Mouse (Mus musculus): ENCODE results near the gene Tgfbr3. TPM values are rescaled to one million over a fixed set of nuclear protein-coding genes. Genes with fewer than 3 reads are reported as not detected.

Gene Tgfbr3
- 4.5 TPM for polyA plus RNA-seq (2015; fragmentation: Illumina TruSeq; extraction: RNeasy Lipid Tissue Mini Kit (QIAGEN cat#74804); ENCODE audit: low read depth, low replicate concordance)

DNA sequence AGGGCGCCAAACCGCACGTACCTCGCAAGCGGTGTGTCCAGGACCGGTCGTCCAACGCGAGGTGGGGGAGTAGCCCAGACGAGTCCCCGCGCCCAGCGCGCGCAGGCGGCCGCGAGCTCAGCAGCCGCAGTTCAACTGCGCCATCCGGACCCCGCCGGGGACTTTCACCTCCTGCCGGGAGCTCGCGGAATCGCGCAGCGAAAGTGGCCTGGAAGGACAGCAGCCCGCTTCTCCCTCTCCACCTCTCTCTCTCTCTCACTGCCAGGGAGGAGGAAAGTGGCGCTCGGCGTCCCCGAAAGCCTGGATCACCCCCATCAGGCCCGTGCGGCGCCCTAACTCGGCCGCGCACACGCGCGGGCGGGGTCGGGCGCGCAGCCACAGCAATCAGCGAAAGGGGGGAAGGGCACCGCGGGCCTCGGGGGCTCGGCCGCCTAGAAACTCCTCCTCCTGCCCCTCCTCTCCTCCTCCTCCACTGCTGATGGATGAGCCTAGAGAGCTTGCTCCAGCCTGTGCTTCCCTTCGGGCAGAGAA is at the start of gene Tgfbr3:
TSS of gene Tgfbr3 (minus strand) at position 396 of the 531 bp plus-strand sequence.

DNA sequence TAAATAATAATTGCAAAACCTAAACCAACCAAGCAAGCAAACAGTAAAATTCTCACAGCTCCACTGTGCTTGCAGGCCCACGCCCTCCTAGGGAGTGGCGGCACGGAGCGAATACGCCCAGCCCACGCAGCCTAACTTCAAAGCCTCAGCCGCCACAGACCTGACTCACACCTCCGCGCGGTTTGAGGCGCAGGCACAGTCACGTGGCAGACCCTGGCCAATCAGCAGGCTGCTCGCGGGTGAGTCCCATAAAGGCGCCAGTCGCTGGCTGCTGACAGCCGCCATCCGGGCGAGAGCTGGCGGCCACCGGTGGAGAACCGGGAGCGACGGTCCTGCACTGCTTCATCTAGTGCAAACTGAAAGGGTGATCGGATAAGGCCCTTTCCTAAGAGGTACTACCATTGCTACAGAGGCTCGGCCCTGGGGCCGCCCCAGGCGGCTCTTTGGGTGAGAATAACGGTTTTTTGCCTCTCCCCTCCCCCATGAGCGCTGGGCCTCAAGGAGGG is 41.5 kb upstream of the Tgfbr3 start, which contains the start of gene Brdt:
TSS of gene Brdt (plus strand) at position 244 of the 506 bp plus-strand sequence.

Other genes starting within 250 kb of the Tgfbr3 start
- 15.6 TPM for gene Brdt, start 41.5 kb upstream of the Tgfbr3 start, polyA plus RNA-seq (2015; fragmentation: Illumina TruSeq; extraction: RNeasy Lipid Tissue Mini Kit (QIAGEN cat#74804); ENCODE audit: low read depth, low replicate concordance)
- gene Ephx4, start 113.1 kb upstream of the Tgfbr3 start, polyA plus RNA-seq (2015; fragmentation: Illumina TruSeq; extraction: RNeasy Lipid Tissue Mini Kit (QIAGEN cat#74804); ENCODE audit: low read depth, low replicate concordance), result 105 TPM
- gene Lpcat2b, start 141.9 kb upstream of the Tgfbr3 start, polyA plus RNA-seq (2015; fragmentation: Illumina TruSeq; extraction: RNeasy Lipid Tissue Mini Kit (QIAGEN cat#74804); ENCODE audit: low read depth, low replicate concordance), result not detected
- gene Btbd8, start 148.4 kb upstream of the Tgfbr3 start, polyA plus RNA-seq (2015; fragmentation: Illumina TruSeq; extraction: RNeasy Lipid Tissue Mini Kit (QIAGEN cat#74804); ENCODE audit: low read depth, low replicate concordance), result 110 TPM
- gene Gm42669, start 218.0 kb upstream of the Tgfbr3 start, polyA plus RNA-seq (2015; fragmentation: Illumina TruSeq; extraction: RNeasy Lipid Tissue Mini Kit (QIAGEN cat#74804); ENCODE audit: low read depth, low replicate concordance), result 0.57 TPM
- 0.98 TPM for gene 1700028K03Rik, start 245.1 kb upstream of the Tgfbr3 start, polyA plus RNA-seq (2015; fragmentation: Illumina TruSeq; extraction: RNeasy Lipid Tissue Mini Kit (QIAGEN cat#74804); ENCODE audit: low read depth, low replicate concordance)